Mouse (Mus musculus): ENCODE results near the gene Chia1.

GRCm38 (mm10) chr3:106070994-106071393 is 42.0 kb upstream of the Chia1 start:
- TF ChIP-seq TAL1 (IDR thresholded peaks at IDR 0.05; ENCODE audit: low read length) (no peak), BHLHE40 (IDR thresholded peaks at IDR 0.05; ENCODE audit: borderline replicate concordance, low read depth, low read length) (no peak), MAZ (IDR thresholded peaks at IDR 0.05; ENCODE audit: low read depth, low read length) (no peak), POLR2A (IDR thresholded peaks at IDR 0.05; ENCODE audit: control insufficient read depth in 1 of 2, insufficient read depth in 1 of 2, low read depth in 1 of 2, low read length in 2 of 2, poor library complexity in 1 of 2) (no peak), CHD2 (IDR thresholded peaks at IDR 0.05; ENCODE audit: low read length) (no peak)
